Comparison of ENCODE assay signal across 8 mouse cellular contexts in the genomic region with DNA sequence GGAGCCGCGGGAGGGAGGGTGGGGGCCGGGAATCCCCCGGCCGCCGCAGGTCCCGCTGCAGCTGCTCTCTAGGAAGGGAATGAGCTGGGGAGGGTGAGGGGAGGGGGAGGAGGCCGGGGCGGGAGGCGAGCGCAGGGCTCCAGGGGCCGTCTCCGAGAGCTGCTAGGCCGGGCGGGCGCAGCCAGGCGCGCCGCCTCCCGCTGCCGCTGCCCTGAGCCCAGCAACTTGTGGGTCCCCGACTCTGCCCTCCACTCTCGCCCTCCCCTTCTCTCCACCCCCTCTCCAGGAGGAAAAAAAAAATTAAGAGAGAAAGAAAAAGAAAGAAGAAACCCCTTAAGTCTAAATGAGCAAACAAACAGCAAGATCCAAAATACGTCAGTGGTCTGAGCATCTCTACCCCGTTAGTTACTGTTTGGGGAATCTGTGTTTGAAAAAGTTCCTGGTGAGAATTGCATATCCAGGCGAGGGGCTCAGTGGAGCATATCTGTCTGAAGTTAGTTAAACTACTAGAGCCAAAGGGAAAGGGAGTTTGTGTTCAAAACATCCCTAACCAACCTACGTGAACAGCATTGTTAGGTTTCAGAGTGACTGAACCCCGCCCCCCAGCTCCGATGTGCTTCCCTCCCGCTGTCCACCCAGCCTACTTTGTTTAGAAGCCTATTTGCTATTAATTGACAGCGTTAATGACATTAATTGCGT. TPM values are rescaled to one million over a fixed set of nuclear protein-coding genes. Genes with fewer than 3 reads are reported as not detected.
DNase-seq lines count a peak whose midpoint lies in the region; ATAC-seq and TF ChIP-seq lines count a peak whose summit lies in the region.

No protein-coding gene starts in this region.

- peaks cover 35% of the 10 kb centered on the region for H3K27me3 ChIP-seq in lung, postnatal 0 days (replicated peaks; ENCODE audit: insufficient read depth, low read length)
- peaks cover 44% of the 10 kb centered on the region for H3K27me3 ChIP-seq in heart, embryonic 15.5 days
- no peaks in the 10 kb centered on the region for H3K27me3 ChIP-seq in midbrain, embryonic 15.5 days (replicated peaks)

- H3K27ac ChIP-seq in lung, postnatal 0 days (ENCODE audit: low read length), result no peak overlapping the region
- H3K27ac ChIP-seq in heart, embryonic 15.5 days, result no peak overlapping the region
- H3K27ac ChIP-seq in midbrain, embryonic 15.5 days, result peak overlapping the region; percentile 93

- TF ChIP-seq EP300 in lung, postnatal 0 days (IDR thresholded peaks at IDR 0.05), result no peak

- H3K9me3 ChIP-seq in lung, postnatal 0 days (ENCODE audit: low read length), result no peaks in the 10 kb centered on the region
- no peaks in the 10 kb centered on the region for H3K9me3 ChIP-seq in heart, embryonic 15.5 days (replicated peaks)
- H3K9me3 ChIP-seq in midbrain, embryonic 15.5 days, result no peaks in the 10 kb centered on the region

- TF ChIP-seq CTCF in lung, postnatal 0 days (IDR thresholded peaks at IDR 0.05), result no peak

- WGBS in lung, postnatal 0 days, result under 1% methylated on average over 23 of the region's 32 CpGs
- 2% methylated on average over 26 of the region's 32 CpGs for WGBS in heart, embryonic 15.5 days
- 1% methylated on average over 29 of the region's 32 CpGs for WGBS in midbrain, embryonic 15.5 days

- peak; percentile 17; the same call in 1 of the 2 replicates for ATAC-seq in lung, postnatal 0 days
- no peak for ATAC-seq in heart, embryonic 15.5 days (replicated peaks; ENCODE audit: insufficient number of reproducible peaks, insufficient read depth, low FRiP score, low read depth)
- ATAC-seq in midbrain, embryonic 15.5 days (replicated peaks), result peak; percentile 51; the same call in 1 of the 2 replicates

- H3K4me1 ChIP-seq in lung, postnatal 0 days (ENCODE audit: insufficient read depth, low read depth, low read length), result peaks cover 2% of the 10 kb centered on the region
- peaks cover 18% of the 10 kb centered on the region for H3K4me1 ChIP-seq in heart, embryonic 15.5 days (replicated peaks)
- H3K4me1 ChIP-seq in midbrain, embryonic 15.5 days, result peaks cover 42% of the 10 kb centered on the region

- peak overlapping the region; percentile 65 for H3K4me3 ChIP-seq in lung, postnatal 0 days (ENCODE audit: low read depth, low read length)
- peak overlapping the region; percentile 83 for H3K4me3 ChIP-seq in heart, embryonic 15.5 days
- peak overlapping the region; percentile 76 for H3K4me3 ChIP-seq in midbrain, embryonic 15.5 days

- H3K4me2 ChIP-seq in lung, postnatal 0 days (replicated peaks; ENCODE audit: low read depth, low read length), result peak overlapping the region; percentile 99
- peak overlapping the region; percentile 98 for H3K4me2 ChIP-seq in heart, embryonic 15.5 days
- peak overlapping the region; percentile 78 for H3K4me2 ChIP-seq in midbrain, embryonic 15.5 days

- H3K9ac ChIP-seq in lung, postnatal 0 days (replicated peaks; ENCODE audit: low read depth), result no peak overlapping the region
- peak overlapping the region; percentile 74 for H3K9ac ChIP-seq in heart, embryonic 15.5 days
- peak overlapping the region; percentile 91 for H3K9ac ChIP-seq in midbrain, embryonic 15.5 days

- H3K36me3 ChIP-seq in lung, postnatal 0 days (ENCODE audit: insufficient read depth, low read length), result no peaks in the 10 kb centered on the region
- no peaks in the 10 kb centered on the region for H3K36me3 ChIP-seq in heart, embryonic 15.5 days
- no peaks in the 10 kb centered on the region for H3K36me3 ChIP-seq in midbrain, embryonic 15.5 days (replicated peaks)

- DNase-seq in lung, postnatal 0 days (ENCODE audit: low spot score), result peak; percentile 27
- no peak for DNase-seq in lung, postnatal 25 days (ENCODE audit: low spot score)
- DNase-seq in cerebellum, postnatal 25 days, result peak; percentile 26 to 51
- peak; percentile 19 to 50 for DNase-seq in layer of hippocampus, postnatal 10 days (ENCODE audit: low spot score in 2 of 2)
- no peak for DNase-seq in thymus, postnatal 14 days
- DNase-seq in spleen, postnatal 36 days (ENCODE audit: low spot score in 2 of 2), result no peak

RNA-seq across cellular contexts. Expression of a gene that starts 5.1 kb away (rescaled TPM):
- 0.15 and 0.17 TPM in 2 replicates for polyA plus RNA-seq in lung, postnatal 0 days (2015; fragmentation: Nextera tagmentation; extraction: Ambion mirVana)
- polyA plus RNA-seq in heart, embryonic 15.5 days (2015; fragmentation: Nextera tagmentation; extraction: Ambion mirVana), result 0.81 and 0.82 TPM in 2 replicates
- total RNA-seq in layer of hippocampus, postnatal 10 days (2021), result 10 to 100 TPM; 42.9 to 61.7 TPM
- 28.3 and 31.3 TPM in 2 replicates for polyA plus RNA-seq in midbrain, embryonic 15.5 days (2015; fragmentation: Nextera tagmentation; extraction: Ambion mirVana)

Comparison
In these comparisons a context has a peak if more than half of its experiments do, and no peak if none do; other contexts are left out.
1. DNase-seq: peak in lung, postnatal 0 days (single experiment), cerebellum, postnatal 25 days (2 of 2) and layer of hippocampus, postnatal 10 days (2 of 2); none in lung, postnatal 25 days (single experiment), thymus, postnatal 14 days (single experiment) and spleen, postnatal 36 days (0 of 2).
2. RNA of a gene that starts 5.1 kb away (polyA plus RNA-seq): 28.3 to 31.3 TPM in midbrain, embryonic 15.5 days; 0.81 to 0.82 TPM in heart, embryonic 15.5 days and 0.15 to 0.17 TPM in lung, postnatal 0 days; every median in the first group is over 10 times any median in the second.
3. Peak in every context shown above with its lines, with median percentiles within 50 percentile points of each other: H3K4me2 ChIP-seq and H3K4me3 ChIP-seq.